Mouse (Mus musculus) c-Kit-positive CD71-negative TER-119-negative erythroid progenitor cells, embryonic 14.5 days (primary cell): ENCODE data around the gene Nrf1.

Experiments used
- DNase-seq: peaks from one replicate; pipeline ENCODE4 v3.0.0-alpha.2; 2013; ENCODE audit warnings: low read depth

Gene Nrf1

GRCm38 (mm10) chr6:30078938-30079529 lies 31.2 kb downstream of the Nrf1 start:
- DNase-seq, result no peak

- DNase-seq, result peak; percentile 14
Observed at GRCm38 (mm10) chr6:30081339-30081738, 33.6 kb downstream of the Nrf1 start.

GRCm38 (mm10) chr6:30083307-30083706 lies 35.5 kb downstream of the Nrf1 start:
- DNase-seq, result no peak

- no peak for DNase-seq
Observed at GRCm38 (mm10) chr6:30085351-30085750, 37.6 kb downstream of the Nrf1 start.

GRCm38 (mm10) chr6:30091221-30091620 lies 43.4 kb downstream of the Nrf1 start:
- DNase-seq, result no peak

GRCm38 (mm10) chr6:30092816-30093215 lies 45.0 kb downstream of the Nrf1 start:
- no peak for DNase-seq

GRCm38 (mm10) chr6:30101773-30102415 lies 54.1 kb downstream of the Nrf1 start:
- no peak for DNase-seq

GRCm38 (mm10) chr6:30106091-30106490 lies 58.3 kb downstream of the Nrf1 start:
- DNase-seq, result no peak

GRCm38 (mm10) chr6:30107456-30107855 lies 59.7 kb downstream of the Nrf1 start:
- no peak for DNase-seq

- no peak for DNase-seq
Observed at GRCm38 (mm10) chr6:30109820-30110502, 62.2 kb downstream of the Nrf1 start.

- no peak for DNase-seq
Observed at GRCm38 (mm10) chr6:30112349-30113132, 64.8 kb downstream of the Nrf1 start.

GRCm38 (mm10) chr6:30114101-30114500 lies 66.3 kb downstream of the Nrf1 start:
- DNase-seq, result peak; percentile 22

- no peak for DNase-seq
Observed at GRCm38 (mm10) chr6:30121152-30121551, 73.4 kb downstream of the Nrf1 start.

GRCm38 (mm10) chr6:30121600-30121999 lies 73.8 kb downstream of the Nrf1 start:
- DNase-seq, result no peak

- no peak for DNase-seq
Observed at GRCm38 (mm10) chr6:30123391-30123790, 75.6 kb downstream of the Nrf1 start.

- no peak for DNase-seq
Observed at GRCm38 (mm10) chr6:30126060-30126459, 78.3 kb downstream of the Nrf1 start.

- DNase-seq, result no peak
Observed at GRCm38 (mm10) chr6:30126766-30127165, 79.0 kb downstream of the Nrf1 start.

- DNase-seq, result no peak
Observed at GRCm38 (mm10) chr6:30132399-30132798, 84.6 kb downstream of the Nrf1 start.

- DNase-seq, result peak; percentile 24
Observed at GRCm38 (mm10) chr6:30135590-30135989, 87.8 kb downstream of the Nrf1 start.

GRCm38 (mm10) chr6:30137227-30137626 lies 89.4 kb downstream of the Nrf1 start:
- no peak for DNase-seq

- DNase-seq, result no peak
Observed at GRCm38 (mm10) chr6:30139329-30140045, 91.7 kb downstream of the Nrf1 start.

- DNase-seq, result no peak
Observed at GRCm38 (mm10) chr6:30143263-30143662, 95.5 kb downstream of the Nrf1 start.
